Mouse (Mus musculus) heart, embryonic 14.5 days (tissue): ENCODE measurements around the gene Fbxo34. TPM values are rescaled to one million over a fixed set of nuclear protein-coding genes. Genes with fewer than 3 reads are reported as not detected.

Experiments used
- ATAC-seq: fragments of 200-750 bp; cut with Nextera tagmentation; 2 replicates; pipeline ENCODE4 v1.8.0; 2017; ENCODE audit warnings: low read depth, moderate TSS enrichment; ENCODE audit not compliant: insufficient number of reproducible peaks, insufficient read depth, low FRiP score
- H3K27ac ChIP-seq, 2 experiments: fragments of 200-500 bp in 1 of 2; fragments of 300-500 bp in 1 of 2; sonication (generic) in 1 of 2; replicated peaks in 1 of 2; 2 replicates each; pipeline ENCODE4 v1.5.1; 2012 to 2014; ENCODE audit warnings: low read depth in 2 of 2, low read length in 2 of 2, control low read depth in 1 of 2, mild to moderate bottlenecking in 1 of 2, mixed read lengths in 1 of 2; ENCODE audit not compliant: control insufficient read depth in 1 of 2, insufficient read depth in 1 of 2
- H3K27me3 ChIP-seq: fragments of 300-500 bp; sonication (generic); 2 replicates; pipeline ENCODE4 v1.6.1; 2014; ENCODE audit warnings: mild to moderate bottlenecking, low read length, control low read depth; ENCODE audit not compliant: control insufficient read depth, insufficient read depth
- H3K36me3 ChIP-seq: fragments of 300-500 bp; sonication (generic); 2 replicates; pipeline ENCODE4 v1.6.1; 2014; ENCODE audit warnings: mild to moderate bottlenecking, control low read depth, low read length, mixed read lengths; ENCODE audit not compliant: control insufficient read depth, insufficient read depth
- H3K4me1 ChIP-seq, 2 experiments: fragments of 200-500 bp in 1 of 2; fragments of 300-500 bp in 1 of 2; sonication (generic) in 1 of 2; 2 replicates each; pipeline ENCODE4 v1.6.1; 2012 to 2014; ENCODE audit warnings: low read length in 2 of 2, control low read depth in 1 of 2, mixed read lengths in 1 of 2; ENCODE audit not compliant: control insufficient read depth in 2 of 2, insufficient read depth in 2 of 2
- H3K4me2 ChIP-seq: fragments of 300-500 bp; sonication (generic); 2 replicates; pipeline ENCODE4 v1.6.1; 2014; ENCODE audit warnings: mild to moderate bottlenecking, low read length
- H3K4me3 ChIP-seq, 2 experiments: fragments of 200-500 bp in 1 of 2; fragments of 300-500 bp in 1 of 2; sonication (generic) in 1 of 2; 2 replicates each; pipeline ENCODE4 v1.5.1; 2012 to 2014; ENCODE audit warnings: low read length in 2 of 2, mild to moderate bottlenecking in 2 of 2, control low read depth in 1 of 2, low read depth in 1 of 2, moderate library complexity in 1 of 2; ENCODE audit not compliant: control insufficient read depth in 1 of 2, insufficient read depth in 1 of 2
- H3K9ac ChIP-seq: fragments of 300-500 bp; sonication (generic); 2 replicates; pipeline ENCODE4 v1.6.1; 2014; ENCODE audit warnings: mild to moderate bottlenecking, low read length
- H3K9me3 ChIP-seq: fragments of 300-500 bp; sonication (generic); 2 replicates; pipeline ENCODE4 v1.6.1; 2016; ENCODE audit warnings: low read length, control low read depth; ENCODE audit not compliant: control insufficient read depth
- WGBS: fragments of 180-500 bp; shearing (Covaris S2); extraction: QIAGEN DNeasy Blood & Tissue Kit; methylation state at CpG from one replicate; pipeline ENCODE4 v1.1.7; 2014; 5-methylcytosine and 5-hydroxymethylcytosine counted together
- polyA plus RNA-seq: library from polyadenylated mRNA; unstranded; fragments of >200 nt; fragmentation: Nextera tagmentation; extraction: Ambion mirVana; gene quantifications from 2 replicates; pipeline ENCODE4 v1.2.1, GENCODE M21; 2014

Fbxo34 gene
- polyA plus RNA-seq, 1 experiment from 2014 or later, result 16.4 TPM

DNA sequence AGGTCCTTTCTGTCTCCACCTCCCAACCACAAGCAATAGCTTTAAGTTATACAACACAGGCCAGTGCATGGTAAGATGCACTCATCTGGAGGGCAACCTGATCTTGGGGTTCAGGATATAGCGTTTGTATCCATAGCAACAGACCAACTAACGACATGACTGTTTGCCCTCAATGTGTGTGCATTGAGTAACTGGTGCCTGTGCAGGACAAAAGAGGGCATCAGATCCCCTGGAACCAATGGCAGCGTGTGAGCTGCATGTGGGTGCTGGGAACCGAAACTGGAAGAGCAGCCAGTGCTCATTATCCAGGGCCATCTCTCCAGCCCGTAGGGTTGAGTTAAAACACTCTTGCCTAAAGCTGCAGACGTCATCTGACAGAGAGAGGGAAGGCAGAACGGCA is 38.5 kb downstream of the Fbxo34 start:
- WGBS, result 66% methylated on average over 7 of the region's 7 CpGs
- Histone ChIP-seq H3K9ac (no peak overlapping the region), H3K27me3 (no peaks in the 10 kb centered on the region), H3K9me3 (no peaks in the 10 kb centered on the region), H3K4me3 (no peak overlapping the region), H3K36me3 (no peaks in the 10 kb centered on the region), H3K27ac (no peak overlapping the region), H3K4me1 (peaks cover 0 to 11% of the 10 kb centered on the region in 2 experiments; a peak in 2 of 4 replicates), H3K4me2 (no peak overlapping the region)
- no peak for ATAC-seq

DNA sequence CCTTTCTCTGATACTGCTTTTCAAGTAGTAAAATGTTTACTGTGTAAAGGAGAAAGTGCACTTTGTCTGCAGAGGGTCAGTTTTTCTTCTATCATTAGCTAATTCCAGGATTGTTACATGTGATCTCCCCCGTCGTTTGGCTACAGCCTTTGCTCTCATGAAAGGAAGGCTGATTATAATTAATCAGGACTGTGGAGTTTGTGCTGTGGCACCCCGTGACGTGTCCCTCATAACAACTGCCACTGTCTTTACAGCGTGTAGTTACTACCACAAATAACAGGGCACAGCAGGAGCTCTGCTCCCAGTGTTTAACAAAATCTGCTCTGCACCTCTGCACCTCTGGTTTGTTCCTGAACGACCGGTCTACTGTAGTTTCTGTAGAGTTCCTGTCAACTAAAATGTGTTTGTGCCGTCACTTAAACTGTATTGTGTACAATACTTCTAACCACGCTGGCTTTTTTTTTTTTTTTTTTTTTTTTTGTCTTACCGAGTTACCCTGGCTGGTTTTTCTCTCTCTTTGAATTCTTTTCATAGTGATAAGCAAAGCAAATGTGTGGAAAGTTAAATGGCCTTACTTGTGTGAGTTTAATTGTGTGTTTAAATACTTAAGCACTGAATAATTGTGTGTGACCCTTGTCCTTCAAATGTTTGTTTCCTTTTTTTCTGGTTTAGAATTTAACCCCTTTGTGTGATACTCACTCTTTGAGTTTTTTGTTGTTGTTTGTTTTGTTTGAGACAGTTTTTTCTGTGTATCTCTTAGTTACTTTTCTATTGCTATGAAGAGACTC is 39.3 kb downstream of the Fbxo34 start:
- Histone ChIP-seq H3K9ac (no peak overlapping the region), H3K27ac (no peak overlapping the region), H3K4me3 (no peak overlapping the region), H3K4me1 (peaks cover 0 to 11% of the 10 kb centered on the region in 2 experiments; a peak in 2 of 4 replicates), H3K4me2 (no peak overlapping the region), H3K36me3 (no peaks in the 10 kb centered on the region), H3K9me3 (no peaks in the 10 kb centered on the region), H3K27me3 (no peaks in the 10 kb centered on the region)
- no peak for ATAC-seq
- 49% methylated on average over 10 of the region's 10 CpGs for WGBS

DNA sequence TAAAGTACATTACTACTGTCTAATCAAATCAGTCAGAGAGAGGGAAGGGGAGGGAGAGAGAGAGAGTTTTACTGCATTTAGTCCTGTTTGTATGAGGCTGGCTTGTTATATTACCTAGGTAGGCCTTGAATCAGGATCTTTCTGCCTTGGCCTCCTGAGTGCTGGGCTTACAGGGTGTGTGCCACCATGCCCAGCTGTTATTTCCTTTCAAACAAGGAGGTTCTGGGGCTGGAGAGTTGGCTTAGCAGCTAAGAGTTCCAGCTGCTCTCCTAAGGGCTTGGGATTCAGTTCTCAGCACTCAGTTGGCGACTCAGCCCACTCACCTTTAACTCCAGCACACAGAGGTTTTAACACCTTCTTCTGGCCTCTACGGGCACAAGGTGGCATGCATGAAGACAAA is 40.5 kb downstream of the Fbxo34 start:
- ATAC-seq, result no peak
- 89% methylated on average over 2 of the region's 2 CpGs for WGBS

DNA sequence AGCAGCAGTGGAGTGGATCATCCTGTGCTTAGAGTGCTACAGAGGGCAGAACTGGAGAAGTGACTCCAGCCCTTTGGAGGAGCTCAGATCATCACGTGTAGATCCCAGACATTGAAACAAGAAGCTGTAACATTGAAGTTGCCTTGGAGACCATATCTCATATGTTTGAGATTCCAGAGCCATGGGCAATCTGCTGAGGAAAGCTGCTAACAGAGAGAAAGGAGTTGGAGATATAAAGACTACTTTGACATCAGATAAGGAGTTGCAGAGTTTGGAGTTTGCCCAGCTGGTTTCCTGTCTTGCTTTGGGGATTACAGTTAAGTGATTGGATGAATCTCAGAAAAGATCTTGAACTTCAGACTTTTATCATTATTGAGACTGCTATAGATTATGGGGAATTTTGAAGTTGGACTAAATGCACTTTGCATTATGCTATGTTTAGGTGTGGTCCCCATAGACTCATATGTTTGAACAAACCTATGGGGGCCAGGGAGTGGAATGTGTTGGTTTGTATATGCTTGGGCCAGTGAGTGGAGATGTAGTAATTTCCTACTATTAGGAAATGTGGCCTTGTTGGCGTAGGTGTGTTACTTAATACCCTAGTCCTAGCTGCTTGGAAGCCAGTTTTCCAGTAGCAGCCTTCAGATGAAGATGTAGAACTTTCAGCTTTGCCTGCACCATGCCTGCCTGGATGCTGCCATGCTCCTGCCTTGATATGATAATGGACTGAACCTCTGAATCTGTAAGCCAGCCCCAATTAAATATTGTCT is 43.6 kb downstream of the Fbxo34 start:
- Histone ChIP-seq H3K27ac (no peak overlapping the region), H3K27me3 (no peaks in the 10 kb centered on the region), H3K9ac (no peak overlapping the region), H3K4me1 (peaks cover 0 to 10% of the 10 kb centered on the region in 2 experiments; a peak in 2 of 4 replicates), H3K4me3 (no peak overlapping the region), H3K9me3 (no peaks in the 10 kb centered on the region), H3K4me2 (no peak overlapping the region), H3K36me3 (no peaks in the 10 kb centered on the region)
- no peak for ATAC-seq
- WGBS, result 76% methylated on average over 2 of the region's 2 CpGs

More for the DNA sequence above, 40.5 kb downstream of the Fbxo34 start:
- Histone ChIP-seq H3K4me2 (no peak overlapping the region), H3K27me3 (no peaks in the 10 kb centered on the region), H3K9me3 (no peaks in the 10 kb centered on the region), H3K4me3 (no peak overlapping the region), H3K27ac (no peak overlapping the region), H3K36me3 (no peaks in the 10 kb centered on the region), H3K4me1 (peaks cover 0 to 11% of the 10 kb centered on the region in 2 experiments; a peak in 2 of 4 replicates), H3K9ac (no peak overlapping the region)

DNA sequence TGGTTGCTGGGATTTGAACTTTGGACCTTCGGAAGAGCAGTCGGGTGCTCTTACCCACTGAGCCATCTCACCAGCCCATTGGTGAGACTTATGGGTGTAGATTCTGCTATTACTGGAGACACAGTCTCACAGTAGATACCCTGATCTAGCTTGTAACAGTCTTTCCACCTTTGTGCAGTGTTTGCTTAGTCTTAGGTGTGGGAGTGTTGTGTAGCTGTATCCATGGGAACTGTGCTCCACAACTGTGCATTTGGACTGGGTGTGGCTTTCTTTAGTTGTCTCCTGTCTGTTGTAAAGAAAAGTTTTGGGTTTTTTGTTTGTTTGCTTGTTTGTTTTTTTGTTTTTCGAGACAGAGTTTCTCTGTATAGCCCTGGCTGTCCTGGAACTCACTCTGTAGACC is 45.7 kb downstream of the Fbxo34 start:
- Histone ChIP-seq H3K4me1 (peaks cover 0 to 6% of the 10 kb centered on the region in 2 experiments; a peak in 1 of 4 replicates), H3K4me2 (no peak overlapping the region), H3K4me3 (no peak overlapping the region), H3K9ac (no peak overlapping the region), H3K36me3 (no peaks in the 10 kb centered on the region), H3K27me3 (no peaks in the 10 kb centered on the region), H3K9me3 (no peaks in the 10 kb centered on the region), H3K27ac (no peak overlapping the region)
- ATAC-seq, result no peak
- 98% methylated on average over 3 of the region's 3 CpGs for WGBS

DNA sequence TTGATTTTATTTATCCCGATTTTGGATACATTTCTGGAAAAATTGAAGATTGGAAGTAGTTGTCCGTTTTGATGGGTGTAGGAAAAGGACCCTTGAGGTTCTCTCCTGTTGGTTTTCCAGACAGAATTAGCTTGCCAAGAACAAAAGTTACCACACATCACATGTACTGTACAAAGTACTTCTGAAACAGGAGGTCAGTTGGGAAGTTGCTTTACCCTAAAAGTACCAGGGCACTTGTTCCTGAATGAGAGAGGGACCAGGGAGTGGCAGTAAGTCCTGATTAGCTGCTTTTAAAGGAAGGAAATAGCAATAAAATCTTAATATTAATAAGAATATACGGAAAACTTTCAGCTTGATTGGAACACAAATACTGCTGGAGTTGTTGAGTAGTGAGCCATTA is 46.9 kb downstream of the Fbxo34 start:
- 57% methylated on average over 3 of the region's 3 CpGs for WGBS
- H3K9me3 ChIP-seq, result no peaks in the 10 kb centered on the region
- ATAC-seq, result no peak

DNA sequence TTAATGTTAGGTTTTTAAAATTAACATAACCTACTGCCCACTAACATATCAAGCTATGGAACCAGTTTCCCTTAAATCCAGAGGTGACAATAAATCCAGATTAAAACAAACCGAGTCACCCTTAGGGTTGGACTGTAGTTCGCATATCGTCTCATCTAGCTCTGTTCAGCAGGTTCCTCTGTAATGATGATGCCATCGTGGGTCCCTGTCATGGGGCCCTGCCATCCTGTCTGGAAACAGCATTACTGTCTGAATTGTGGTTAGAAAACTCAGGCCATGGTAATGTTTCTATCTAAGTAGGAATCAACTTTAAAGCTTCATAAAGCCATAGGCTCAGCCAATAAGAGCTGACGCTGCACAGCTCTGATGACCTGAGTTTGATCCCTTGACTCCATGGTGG is 48.4 kb downstream of the Fbxo34 start:
- Histone ChIP-seq H3K4me3 (no peak overlapping the region), H3K27ac (no peak overlapping the region), H3K9me3 (no peaks in the 10 kb centered on the region), H3K9ac (no peak overlapping the region), H3K36me3 (no peaks in the 10 kb centered on the region), H3K4me2 (no peak overlapping the region), H3K27me3 (no peaks in the 10 kb centered on the region), H3K4me1 (peaks cover 0 to 5% of the 10 kb centered on the region in 2 experiments; a peak in 1 of 4 replicates)
- WGBS, result 73% methylated on average over 5 of the region's 5 CpGs
- no peak for ATAC-seq

More for the DNA sequence above, 46.9 kb downstream of the Fbxo34 start:
- Histone ChIP-seq H3K27me3 (no peaks in the 10 kb centered on the region), H3K4me1 (peaks cover 0 to 6% of the 10 kb centered on the region in 2 experiments; a peak in 1 of 4 replicates), H3K4me3 (no peak overlapping the region), H3K9ac (no peak overlapping the region), H3K36me3 (no peaks in the 10 kb centered on the region), H3K4me2 (no peak overlapping the region), H3K27ac (no peak overlapping the region; a peak in 1 of 4 replicates)
